Mouse (Mus musculus): ENCODE data around the gene Wdr95.
"Not testable (repeated sequence)": the region's sequence is repeated elsewhere in the genome, so short reads cannot be mapped to it uniquely, and the experiment has no call there.

Wdr95 gene

DNA sequence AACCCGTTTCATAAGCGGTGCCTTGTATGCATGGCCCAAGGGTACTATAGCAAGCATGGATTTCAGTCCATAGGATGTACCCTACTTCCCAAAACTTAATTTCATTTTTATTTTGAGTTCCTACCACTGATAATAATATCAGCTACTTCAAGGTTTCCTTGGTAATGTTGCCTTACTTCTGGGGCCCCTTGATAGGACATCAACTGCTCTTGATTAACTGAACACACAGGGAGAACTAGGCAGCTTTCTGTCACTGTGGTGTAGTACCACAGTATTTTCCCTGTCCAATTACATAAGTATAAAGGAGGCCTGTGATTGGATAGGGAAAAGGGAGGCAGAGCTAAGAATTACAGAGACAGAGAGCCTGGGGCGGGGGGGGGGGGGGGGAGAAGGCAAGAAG is 13.6 kb upstream of the Wdr95 start:
- DNase-seq (ENCODE audit: low read depth, low spot score) = no peak

DNA sequence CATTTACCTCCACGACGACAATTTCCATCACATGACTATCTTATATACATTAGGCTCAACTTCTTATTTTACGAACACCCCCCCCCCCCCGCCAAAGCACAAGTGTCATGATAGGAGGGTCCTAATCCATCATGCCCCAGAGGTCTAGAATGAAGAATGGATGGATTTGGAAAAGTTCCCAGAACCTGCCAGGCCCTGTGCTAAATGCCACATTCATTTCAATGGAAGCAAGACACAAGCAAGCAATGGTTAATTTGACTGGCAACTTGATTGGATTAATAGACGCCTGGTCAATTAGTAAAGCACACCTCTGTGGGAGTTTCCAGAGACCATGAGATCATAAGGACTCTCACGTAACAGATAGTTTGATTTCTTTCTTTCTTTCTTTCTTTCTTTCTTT is 11.4 kb upstream of the Wdr95 start:
- DNase-seq (ENCODE audit: low read depth, low spot score) = no peak

DNA sequence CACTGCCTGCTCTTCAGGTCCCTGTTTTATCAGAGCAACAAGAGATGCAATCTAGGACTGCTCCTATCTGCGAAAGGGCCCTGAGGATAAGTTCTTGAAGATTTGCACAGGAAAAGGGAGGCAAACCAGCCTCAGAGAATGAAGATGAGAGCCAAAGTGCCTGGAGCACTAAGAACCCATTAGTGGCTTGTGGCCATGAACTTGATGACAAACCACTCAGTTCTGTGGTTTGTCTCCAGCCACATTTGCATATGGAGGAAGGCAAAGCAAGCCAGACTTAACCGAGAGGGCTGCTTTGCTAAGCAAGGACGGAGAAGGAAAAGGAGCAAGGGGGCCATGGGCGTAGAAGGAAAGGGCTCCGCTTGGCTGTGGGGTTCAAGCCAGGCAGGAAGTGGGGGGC is 7.7 kb upstream of the Wdr95 start:
- no peak for DNase-seq (ENCODE audit: low read depth, low spot score)

DNA sequence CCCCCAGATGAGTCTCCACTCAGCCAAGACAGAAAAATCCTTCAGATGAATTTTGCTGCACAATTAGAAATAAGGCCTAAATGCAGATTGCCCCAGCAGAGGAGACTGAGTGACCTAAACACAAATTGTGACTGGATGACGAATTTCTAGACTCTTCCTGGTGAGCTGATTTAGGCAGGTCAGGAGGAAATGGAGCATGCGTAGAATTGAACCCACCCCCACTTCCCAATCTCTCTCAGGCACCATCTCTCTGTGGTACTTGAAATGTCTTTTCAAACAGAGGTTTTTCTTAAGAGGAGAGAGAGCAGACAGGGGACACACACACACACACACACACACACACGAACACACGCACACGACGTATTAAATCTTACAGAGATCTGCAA is 4.6 kb upstream of the Wdr95 start:
- DNase-seq (ENCODE audit: low read depth, low spot score) = no peak

DNA sequence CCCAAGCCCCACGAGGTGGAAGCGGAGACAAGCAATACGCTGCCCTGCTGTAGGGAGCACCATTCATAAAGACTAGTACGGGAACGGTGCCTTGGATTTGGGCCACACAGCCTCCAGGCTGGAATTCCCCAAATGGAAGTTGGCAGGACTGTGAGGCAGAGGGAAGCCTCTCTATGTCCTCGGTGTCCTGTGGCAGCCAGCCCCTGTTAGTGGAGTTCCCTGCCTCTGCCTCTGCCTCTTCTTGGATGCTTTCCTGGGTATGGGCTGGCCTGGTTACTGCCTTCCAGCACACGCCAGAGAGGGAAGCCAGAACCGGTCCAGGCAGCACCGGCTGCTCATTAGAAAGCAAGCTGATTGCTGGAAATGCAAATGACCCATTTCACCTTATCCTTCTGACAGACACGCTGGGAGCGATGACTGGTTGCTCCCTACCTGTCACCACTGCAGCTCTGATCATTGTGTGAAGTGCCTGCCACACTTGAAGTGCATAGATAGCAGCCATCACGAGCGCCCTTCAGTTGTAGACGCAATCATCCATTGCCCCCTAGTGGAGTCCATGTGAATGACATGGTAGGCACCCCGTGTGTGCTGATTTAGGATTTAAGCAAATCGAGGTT is 4.1 kb upstream of the Wdr95 start:
- DNase-seq (ENCODE audit: low read depth, low spot score) = peak; percentile 61

DNA sequence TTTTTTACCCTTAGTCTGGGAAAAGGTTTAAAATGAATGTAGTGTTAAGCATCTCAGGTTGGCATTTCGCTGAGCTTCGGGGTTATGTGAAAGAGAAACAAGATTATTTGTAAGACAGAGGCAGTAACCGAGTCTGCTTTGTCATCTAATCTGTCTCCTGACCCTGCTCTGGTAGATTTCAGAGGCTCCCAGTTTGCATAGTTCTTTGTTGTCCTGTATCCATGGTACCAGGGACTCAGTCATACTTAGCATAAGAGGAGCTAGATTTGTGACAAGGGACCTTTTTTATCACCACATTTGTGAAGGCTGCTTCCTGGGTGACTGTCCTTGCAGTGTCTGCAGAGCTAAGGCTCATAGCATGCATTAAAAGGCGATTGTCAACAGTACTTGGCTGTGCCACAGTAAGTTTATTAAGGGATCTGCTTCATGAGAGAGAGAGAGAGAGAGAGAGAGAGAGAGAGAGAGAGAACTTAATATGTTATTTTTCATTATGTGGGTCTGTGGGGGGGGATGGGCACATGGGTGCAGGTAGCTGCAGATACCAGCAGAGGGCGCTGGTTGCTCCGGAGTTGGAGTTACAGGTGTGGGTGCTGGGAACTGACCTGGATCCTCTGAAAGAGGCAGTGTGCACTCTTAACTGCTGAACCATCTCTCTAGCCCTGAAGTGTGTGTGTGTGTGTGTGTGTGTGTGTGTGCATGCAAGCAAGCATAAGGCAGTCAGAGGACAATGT is 3.3 kb upstream of the Wdr95 start:
- no peak for DNase-seq (ENCODE audit: low read depth, low spot score)

DNA sequence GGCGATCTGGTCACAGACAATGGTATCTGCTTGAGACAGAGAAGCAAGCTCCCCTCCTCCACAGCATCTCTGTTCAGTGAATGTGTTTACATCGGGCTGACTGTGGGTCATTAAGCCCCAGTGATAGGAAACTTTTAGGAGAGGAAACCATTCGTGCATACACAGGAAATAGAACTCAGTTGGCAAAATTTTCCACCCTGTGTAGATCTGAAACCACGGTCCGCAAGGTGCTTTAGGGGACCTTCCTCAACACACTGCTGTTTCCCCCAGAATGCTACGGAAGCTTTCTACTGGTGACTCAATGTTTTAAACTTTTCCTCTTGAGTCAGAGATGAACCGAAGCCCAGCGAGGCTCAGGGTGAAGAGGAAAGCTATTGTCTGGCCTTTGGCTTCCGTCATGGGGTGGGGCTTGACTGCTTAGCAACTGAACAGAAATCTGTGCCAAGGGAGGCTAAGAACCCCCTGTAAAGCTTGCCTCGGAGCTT is 2.0 kb upstream of the Wdr95 start:
- DNase-seq (ENCODE audit: low read depth, low spot score) = no peak

DNA sequence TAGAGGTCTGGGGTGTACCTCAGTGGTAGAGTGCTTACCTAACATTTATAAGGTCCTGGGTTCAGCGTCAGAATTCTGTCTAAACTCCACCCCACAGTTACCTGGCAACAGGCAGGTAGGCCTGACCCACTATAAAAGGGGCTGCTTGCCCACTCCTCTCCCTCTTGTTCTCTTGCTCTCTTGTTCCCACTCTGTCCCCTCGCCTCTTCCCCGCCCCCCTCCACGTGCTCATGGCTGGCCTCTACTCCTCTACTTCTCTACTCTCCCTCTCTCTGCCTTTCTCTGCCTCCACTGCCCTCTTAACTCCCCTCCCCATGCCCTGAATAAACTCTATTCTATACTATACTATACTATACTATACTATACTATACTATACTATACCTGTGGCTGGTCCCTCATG is 1.2 kb upstream of the Wdr95 start:
- not testable (repeated sequence) for DNase-seq (ENCODE audit: low read depth, low spot score)

DNA sequence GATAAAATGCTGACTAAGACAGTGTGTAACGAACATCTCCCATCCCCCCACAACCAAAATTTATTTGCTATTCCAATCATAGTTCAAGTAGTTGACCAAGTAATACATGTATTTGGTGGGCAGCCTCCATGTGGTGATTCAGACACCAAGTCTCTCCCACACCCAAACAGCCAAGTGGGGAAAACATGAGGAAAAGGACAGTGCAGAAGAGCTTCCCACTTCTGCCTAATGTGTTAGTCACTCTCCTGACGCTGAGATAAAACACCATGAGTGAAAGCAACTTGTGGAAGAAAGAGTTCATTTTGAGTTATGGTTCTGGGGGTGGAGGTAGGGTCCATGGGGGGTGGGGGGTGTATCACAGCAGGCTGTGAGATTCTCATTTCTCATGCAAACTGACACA is 5.4 kb downstream of the Wdr95 start:
- DNase-seq (ENCODE audit: low read depth, low spot score) = no peak

DNA sequence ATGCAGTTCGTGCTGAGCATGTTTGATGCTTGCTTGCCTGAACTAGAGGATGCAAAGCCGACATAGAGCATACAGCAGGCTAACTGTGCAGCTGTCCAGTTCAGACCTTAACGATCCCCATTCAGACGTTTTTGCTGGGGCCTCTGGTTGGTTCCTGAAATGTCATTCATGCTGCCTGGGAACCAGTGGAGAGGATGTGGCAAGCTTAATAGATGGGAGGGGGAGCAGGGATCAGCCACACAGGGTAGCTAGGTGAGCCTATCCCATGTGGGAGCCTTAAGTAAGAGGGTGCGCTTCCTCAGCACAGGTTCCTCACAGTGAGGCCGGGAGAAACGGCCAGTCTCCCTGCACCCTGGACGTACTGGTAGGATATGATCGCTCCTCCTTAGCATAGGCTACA is 7.5 kb downstream of the Wdr95 start:
- DNase-seq (ENCODE audit: low read depth, low spot score) = no peak

DNA sequence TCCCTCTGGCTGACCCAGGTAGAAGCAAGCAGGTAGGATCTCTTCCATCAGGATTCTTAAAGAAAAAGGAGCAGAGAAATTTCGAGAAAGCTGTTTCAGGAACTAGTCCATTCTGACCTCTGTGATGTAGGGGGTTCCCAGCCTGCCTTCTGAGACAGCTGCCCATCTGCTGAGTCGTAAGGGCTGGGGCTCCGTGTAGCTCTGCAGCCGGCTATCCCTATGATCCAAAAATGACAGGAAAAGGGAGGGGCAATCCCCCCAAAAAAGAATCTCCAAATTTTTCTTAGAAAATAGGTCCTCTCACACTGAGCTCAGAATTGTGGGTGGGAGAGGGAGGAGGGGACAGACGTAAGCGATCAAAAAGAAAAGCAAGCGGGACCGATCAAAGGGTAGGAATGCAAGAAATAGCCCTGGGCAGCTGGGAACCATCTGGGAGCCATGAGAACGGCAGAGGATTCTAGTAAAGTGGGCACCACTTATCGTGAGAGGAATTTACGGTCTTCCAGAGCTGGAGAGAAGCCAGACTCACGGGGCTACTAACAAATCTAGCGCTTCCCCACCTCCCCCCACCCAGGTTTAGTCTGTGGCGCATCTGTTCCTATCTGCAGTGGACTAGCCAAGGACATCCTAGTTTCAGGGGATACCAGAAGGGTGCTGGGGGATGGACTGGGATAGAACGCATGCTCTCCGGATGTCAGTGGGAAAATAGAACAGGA is 9.5 kb downstream of the Wdr95 start:
- DNase-seq (ENCODE audit: low read depth, low spot score) = no peak

DNA sequence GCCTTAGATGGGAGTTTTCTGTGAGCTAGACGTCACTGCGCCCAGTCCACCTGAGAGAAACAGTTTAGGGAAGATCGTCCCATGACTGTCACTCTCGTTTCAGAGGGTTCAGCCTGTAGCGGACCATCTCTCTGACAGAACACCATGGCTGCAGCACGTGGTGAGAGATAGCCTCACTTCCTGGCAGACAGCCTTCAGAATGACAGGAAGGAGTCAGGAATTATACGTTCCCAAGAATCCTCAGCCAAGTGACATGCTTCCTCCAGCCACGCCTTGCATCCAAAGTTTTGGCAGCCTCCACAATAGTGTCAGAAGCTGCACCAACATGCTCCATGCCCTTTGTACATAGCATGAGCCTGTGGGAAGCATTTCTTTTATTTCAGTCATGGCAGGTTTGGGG is 10.1 kb downstream of the Wdr95 start:
- DNase-seq (ENCODE audit: low read depth, low spot score) = no peak

DNA sequence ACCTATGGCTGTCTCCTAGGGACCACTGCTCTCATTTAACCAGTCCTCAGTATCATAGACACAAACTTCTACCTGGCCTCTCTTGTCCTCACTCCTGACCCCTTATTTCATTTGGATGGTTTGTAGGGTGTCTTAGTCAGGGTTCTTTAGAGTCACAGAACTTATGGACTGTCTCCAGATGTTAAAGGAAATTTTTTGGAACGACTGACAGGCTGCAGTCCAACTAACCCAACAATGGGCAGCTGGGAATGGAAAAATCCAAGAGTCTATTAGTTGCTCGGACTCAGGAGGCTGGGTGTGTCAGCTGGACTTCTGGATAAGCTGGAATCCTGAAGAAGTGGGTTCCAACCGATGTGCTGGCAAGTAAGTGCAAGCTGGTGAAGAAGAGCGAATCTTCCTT is 10.6 kb downstream of the Wdr95 start:
- no peak for DNase-seq (ENCODE audit: low read depth, low spot score)

DNA sequence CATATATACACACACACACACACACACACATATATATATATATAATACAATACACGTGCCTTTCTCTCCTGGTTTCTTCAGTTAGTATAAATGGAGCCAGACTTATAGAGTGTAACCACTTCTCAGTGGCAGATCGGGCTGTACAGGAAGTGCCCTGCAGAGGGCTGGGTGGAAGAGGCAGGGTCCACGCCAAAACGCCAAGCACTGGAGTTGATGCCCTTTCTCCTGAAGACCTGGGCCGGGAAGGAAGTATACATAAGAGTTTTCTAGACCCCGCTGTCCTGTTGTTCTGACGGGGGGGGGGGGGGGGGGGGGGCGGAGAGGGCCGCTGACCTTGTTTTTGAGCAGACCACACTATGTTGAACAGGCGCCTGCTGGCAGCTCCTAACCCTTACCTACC is 22.7 kb downstream of the Wdr95 start:
- DNase-seq (ENCODE audit: low read depth, low spot score) = no peak

DNA sequence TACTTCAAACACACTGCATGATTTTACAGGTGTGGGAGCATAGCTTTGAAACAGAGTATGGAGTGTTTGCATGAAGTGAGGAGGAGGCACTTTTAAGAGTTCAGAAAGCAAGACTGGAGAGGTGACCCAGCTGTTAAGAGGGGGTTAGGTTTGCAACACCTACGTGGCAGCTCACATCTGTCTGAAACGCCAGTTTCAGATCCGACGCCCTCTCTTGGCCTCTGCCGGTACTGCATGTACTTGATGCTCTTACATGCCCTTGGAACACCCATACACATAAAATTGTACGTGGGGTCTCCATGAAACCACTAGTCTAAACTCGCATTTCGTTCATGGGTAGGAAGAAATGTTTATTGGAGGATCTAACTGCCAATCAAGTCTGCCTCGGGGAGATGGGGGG is 24.3 kb downstream of the Wdr95 start:
- peak; percentile 54 for DNase-seq (ENCODE audit: low read depth, low spot score)

DNA sequence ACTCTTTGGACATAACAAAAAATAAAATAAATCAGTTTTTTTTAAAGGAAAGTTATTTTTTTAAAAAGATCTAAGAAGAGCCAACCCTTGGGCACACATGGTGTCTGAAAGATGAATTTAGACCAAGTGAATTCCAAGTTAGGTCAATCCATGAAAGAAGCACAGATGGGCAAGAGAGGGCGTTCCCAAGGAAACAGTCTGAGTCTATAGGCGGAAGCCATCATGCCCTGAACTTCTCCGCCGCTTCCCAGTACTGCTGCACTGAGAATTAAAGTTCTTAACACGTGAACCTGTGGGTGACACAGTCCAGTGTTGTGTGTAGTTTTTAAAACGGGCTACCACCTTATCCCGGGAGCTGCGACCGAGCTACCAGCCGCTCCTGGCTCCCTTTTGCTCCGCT is 24.9 kb downstream of the Wdr95 start:
- no peak for DNase-seq (ENCODE audit: low read depth, low spot score)

DNA sequence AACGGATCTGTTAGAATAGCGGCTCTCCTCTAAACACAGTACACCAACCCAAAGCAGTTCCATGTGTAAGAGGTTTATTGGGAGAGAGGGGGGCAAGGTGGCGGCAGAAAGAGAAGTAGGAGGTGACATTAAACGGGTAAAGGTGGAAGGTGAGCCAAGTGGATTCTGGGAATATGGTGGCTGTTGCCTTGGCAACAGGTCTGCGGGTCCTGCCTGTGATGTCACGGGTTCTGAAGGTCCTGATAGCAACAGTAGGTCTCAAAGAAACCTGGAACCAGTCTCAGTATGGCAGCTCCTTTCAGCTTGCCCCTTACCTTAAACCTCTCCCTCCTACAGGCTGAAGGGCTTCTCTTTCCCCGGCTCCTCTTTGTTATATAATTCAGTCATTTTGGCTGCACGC is 25.9 kb downstream of the Wdr95 start:
- no peak for DNase-seq (ENCODE audit: low read depth, low spot score)

DNA sequence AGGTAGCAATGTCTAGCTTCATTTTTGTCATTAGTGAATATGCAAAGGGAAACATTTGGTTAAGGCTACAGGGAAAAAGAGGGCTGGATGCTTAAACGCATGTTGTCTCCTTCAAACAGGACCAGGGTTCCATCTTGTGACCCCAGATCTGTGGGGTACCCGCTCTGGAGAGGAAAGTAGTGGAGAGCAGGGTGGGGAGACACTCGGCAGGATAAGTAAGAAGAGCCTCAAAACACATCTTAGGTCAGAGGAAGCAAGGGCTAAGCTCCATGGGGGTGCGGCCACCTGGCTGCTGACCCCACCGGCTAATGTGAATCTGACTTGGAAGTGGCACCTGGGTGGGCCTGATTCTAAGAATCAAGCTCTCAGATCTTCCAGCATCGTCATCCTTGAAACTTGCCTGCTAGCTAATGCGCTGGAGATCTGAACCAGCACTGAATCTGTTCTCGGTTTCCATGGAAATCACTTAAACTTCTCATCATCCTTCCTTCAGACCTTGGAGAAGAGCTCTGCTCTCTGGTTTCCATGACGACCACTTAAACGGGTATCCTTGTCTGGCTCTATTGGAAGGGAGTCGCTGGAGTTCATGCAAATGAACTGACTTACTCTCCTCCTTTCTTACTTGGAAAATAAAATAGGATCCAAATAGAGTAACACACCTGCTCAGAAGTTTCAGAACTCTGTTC is 32.6 kb downstream of the Wdr95 start:
- no peak for DNase-seq (ENCODE audit: low read depth, low spot score)

DNA sequence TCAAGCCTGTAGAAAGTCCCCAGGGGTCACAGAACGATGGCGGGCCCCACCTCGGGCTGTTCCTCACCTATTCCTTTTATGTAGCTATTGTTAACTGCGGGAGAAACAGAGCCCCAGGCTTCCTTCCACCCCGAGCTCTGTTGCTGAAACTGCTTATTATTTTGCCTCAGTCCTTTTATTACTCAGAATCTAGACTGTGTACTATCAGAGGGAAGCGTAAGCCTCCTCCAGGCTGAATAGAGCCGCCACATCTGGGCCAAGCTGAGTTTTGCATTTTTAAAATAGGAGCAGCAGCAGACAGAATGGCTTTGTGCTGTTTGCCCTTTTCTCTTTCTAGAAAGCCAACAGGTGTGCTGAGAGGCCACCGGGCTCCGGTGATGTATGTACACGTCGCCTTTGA is 37.5 kb downstream of the Wdr95 start:
- DNase-seq (ENCODE audit: low read depth, low spot score) = no peak

DNA sequence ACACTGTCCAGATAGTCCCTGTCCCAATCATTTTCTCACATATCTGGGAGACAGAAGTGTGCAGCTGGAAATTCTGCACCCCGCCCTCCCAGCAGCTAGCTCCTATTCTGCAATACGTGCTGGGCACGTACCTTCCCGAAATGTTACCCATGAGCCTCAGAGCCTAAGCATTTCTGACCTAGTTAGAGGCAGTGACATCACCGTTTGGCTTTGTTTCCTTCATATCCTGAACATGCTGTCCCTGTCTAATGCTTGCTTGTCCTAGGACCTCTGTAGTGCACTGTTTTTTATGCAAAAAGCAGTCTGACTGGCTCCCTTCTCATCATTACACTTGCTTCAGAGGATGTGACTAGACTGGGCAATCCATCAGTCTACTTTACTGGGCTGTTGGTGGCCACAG is 38.5 kb downstream of the Wdr95 start:
- no peak for DNase-seq (ENCODE audit: low read depth, low spot score)

DNA sequence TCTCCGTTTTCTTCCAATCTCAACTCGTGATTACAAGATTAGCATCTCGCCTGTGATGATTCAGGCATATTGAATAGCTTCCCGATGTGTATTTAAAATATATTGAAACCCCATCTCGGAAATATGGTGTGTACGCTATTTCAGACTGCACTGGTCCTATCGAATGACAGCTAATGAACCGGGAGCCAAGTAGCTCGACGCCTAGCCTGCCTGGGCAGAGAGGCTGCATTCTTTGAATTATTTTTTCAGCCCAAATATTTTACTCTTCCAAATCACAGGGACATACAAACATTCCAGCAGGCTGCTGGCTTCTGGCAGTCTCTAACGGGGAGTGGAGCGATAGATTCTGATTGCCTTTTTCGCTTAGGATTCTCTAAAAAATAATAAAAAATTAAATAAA is 40.5 kb downstream of the Wdr95 start:
- no peak for DNase-seq (ENCODE audit: low read depth, low spot score)

DNA sequence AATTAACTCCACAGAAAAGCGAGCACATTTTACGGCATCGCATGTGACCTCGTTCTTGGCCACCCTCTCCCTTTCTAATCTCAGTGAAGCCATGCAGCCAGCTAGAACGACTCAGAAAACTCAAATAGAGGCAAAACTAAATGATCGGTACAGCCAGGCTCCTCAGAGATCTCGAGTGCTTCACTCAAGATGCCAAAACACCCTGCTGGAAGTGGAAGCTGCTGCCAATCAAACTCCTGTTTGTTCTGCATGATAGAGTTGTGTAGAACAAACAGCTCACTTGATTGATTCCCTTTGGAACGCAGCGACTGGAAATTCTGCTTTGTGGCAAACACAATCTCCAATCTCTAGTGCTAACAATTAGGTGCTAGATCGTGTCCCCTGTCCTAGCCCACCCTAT is 48.5 kb downstream of the Wdr95 start:
- DNase-seq (ENCODE audit: low read depth, low spot score) = no peak
